Mouse (Mus musculus): ENCODE measurements at regions not wholly inside any gene's neighbourhood (a gene's known extent, or its start where the extent isn't known, plus 50 kb on each side); places are given as distances from the start of the nearest gene placed in this dataset.

DNA sequence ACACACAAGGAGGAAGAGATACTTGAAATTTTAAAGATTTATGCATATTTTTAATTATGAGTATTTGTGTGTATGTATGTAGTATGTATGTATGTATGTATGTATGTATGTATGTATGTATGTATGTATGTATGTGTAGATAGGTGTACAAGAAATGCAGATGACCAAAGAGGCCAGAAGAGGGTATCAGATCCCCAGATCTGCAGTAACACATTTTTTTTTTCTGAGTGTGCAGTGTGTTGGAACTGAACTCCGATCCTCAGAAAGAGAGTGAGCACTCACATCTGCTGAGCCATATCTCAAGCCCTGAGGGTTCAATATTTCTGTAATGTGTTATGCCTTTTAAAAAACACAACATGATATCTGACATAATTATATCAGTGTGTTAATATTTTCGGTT lies 138.0 kb upstream of the Klf6 start:
- TF ChIP-seq CTCF (IDR thresholded peaks at IDR 0.05; ENCODE audit: borderline replicate concordance, insufficient read depth, low read length) = no peak
- no peak for TF ChIP-seq POLR2A (IDR thresholded peaks at IDR 0.05; ENCODE audit: low read depth, low read length)
